Mouse (Mus musculus) cortical plate, adult 2 months (tissue): Measurements from ENCODE around the gene Rps27rt.

Experiments
- CTCF ChIP-seq: fragments of 200-500 bp; IDR thresholded peaks from 2 replicates; pipeline ENCODE4 v1.5.1; 2011; ENCODE audit warnings: mild to moderate bottlenecking, control low read depth, low read length; ENCODE audit not compliant: insufficient read depth; ENCODE audit errors: extremely low read depth
- POLR2A ChIP-seq: fragments of 200-500 bp; IDR thresholded peaks from 2 replicates; pipeline ENCODE4 v1.6.1; 2011; ENCODE audit warnings: mild to moderate bottlenecking, low read length, control low read depth; ENCODE audit not compliant: insufficient read depth; ENCODE audit errors: extremely low read depth

GRCm38 (mm10) chr9:114945576-114945975 lies 37.0 kb downstream of the Rps27rt start:
- TF ChIP-seq POLR2A (no peak), CTCF (no peak)
